Mouse (Mus musculus) neural tube, embryonic 13.5 days (tissue): ENCODE data around the gene Fcna. TPM values are rescaled to one million over a fixed set of nuclear protein-coding genes. Genes with fewer than 3 reads are reported as not detected.

Source experiments
- ATAC-seq: fragments of 200-750 bp; cut with Nextera tagmentation; 2 replicates; pipeline ENCODE4 v1.8.0; 2017; ENCODE audit warnings: low read depth, mild to moderate bottlenecking, moderate TSS enrichment, moderate library complexity
- H3K27ac ChIP-seq: fragments of 300-500 bp; sonication (generic); replicated peaks from 2 replicates; pipeline ENCODE4 v1.5.1; 2015; ENCODE audit warnings: moderate library complexity, mild to moderate bottlenecking, inconsistent platforms
- H3K27me3 ChIP-seq: fragments of 300-500 bp; sonication (generic); 2 replicates; pipeline ENCODE4 v1.6.1; 2015; ENCODE audit warnings: mild to moderate bottlenecking, inconsistent platforms
- H3K36me3 ChIP-seq: fragments of 300-500 bp; sonication (generic); 2 replicates; pipeline ENCODE4 v1.6.1; 2015; ENCODE audit warnings: mild to moderate bottlenecking, inconsistent platforms
- H3K4me1 ChIP-seq: fragments of 300-500 bp; sonication (generic); replicated peaks from 2 replicates; pipeline ENCODE4 v1.6.1; 2015; ENCODE audit warnings: inconsistent platforms
- H3K4me2 ChIP-seq: fragments of 300-500 bp; sonication (generic); 2 replicates; pipeline ENCODE4 v1.6.1; 2015; ENCODE audit warnings: inconsistent platforms, mild to moderate bottlenecking, moderate library complexity
- H3K4me3 ChIP-seq: fragments of 300-500 bp; sonication (generic); 2 replicates; pipeline ENCODE4 v1.5.1; 2015; ENCODE audit warnings: mild to moderate bottlenecking, inconsistent platforms
- H3K9ac ChIP-seq: fragments of 300-500 bp; sonication (generic); 2 replicates; pipeline ENCODE4 v1.6.1; 2015; ENCODE audit warnings: moderate library complexity, mild to moderate bottlenecking, inconsistent platforms
- H3K9me3 ChIP-seq: fragments of 300-500 bp; sonication (generic); 2 replicates; pipeline ENCODE4 v1.6.1; 2016; ENCODE audit warnings: inconsistent platforms
- WGBS: fragments of 180-500 bp; shearing (Covaris S2); methylation state at CpG from one replicate; pipeline ENCODE4 v1.1.7; 2015; 5-methylcytosine and 5-hydroxymethylcytosine counted together
- polyA plus RNA-seq: library from polyadenylated mRNA; unstranded; fragments of >200 nt; fragmentation: Nextera tagmentation; extraction: Ambion mirVana; gene quantifications from 2 replicates; pipeline ENCODE4 v1.2.1, GENCODE M21; 2015

Gene Fcna
- 2.7 and 3.1 TPM in 2 replicates for polyA plus RNA-seq

- ATAC-seq = no peak
- 80% methylated on average over 6 of the region's 6 CpGs for WGBS
- H3K27me3 ChIP-seq = no peaks in the 10 kb centered on the region
Measured at GRCm38 (mm10) chr2:25627811-25628210, at the start of gene Fcna. TSS of gene Fcna (minus strand) at chr2:25628030.

GRCm38 (mm10) chr2:25676486-25676885 lies 48.7 kb upstream of the Fcna start, which contains the start of gene Lcn6:
TSS of gene Lcn6 (plus strand) at chr2:25676786.
- Histone ChIP-seq H3K4me3 (no peak within 1 kb of the TSS), H3K4me1 (no peaks in the 10 kb centered on the region), H3K27me3 (no peaks in the 10 kb centered on the region), H3K9ac (no peak within 1 kb of the TSS), H3K9me3 (no peaks in the 10 kb centered on the region), H3K36me3 (no peaks in the 10 kb centered on the region), H3K4me2 (no peak within 1 kb of the TSS), H3K27ac (no peak within 1 kb of the TSS)
- WGBS = 91% methylated on average over 3 of the region's 3 CpGs
- ATAC-seq = no peak

More at GRCm38 (mm10) chr2:25627811-25628210, at the start of gene Fcna:
- Histone ChIP-seq H3K4me2 (no peak within 1 kb of the TSS), H3K4me3 (no peak within 1 kb of the TSS), H3K27ac (no peak within 1 kb of the TSS), H3K4me1 (no peaks in the 10 kb centered on the region), H3K9me3 (no peaks in the 10 kb centered on the region), H3K9ac (no peak within 1 kb of the TSS), H3K36me3 (no peaks in the 10 kb centered on the region)

- no peak overlapping the region for H3K4me3 ChIP-seq
- WGBS = 76% methylated on average over 1 of the region's 1 CpGs
- no peak for ATAC-seq
- H3K4me2 ChIP-seq = no peak overlapping the region
- no peaks in the 10 kb centered on the region for H3K9me3 ChIP-seq
- no peak overlapping the region for H3K9ac ChIP-seq
- H3K27ac ChIP-seq = no peak overlapping the region
- H3K27me3 ChIP-seq = no peaks in the 10 kb centered on the region
- no peaks in the 10 kb centered on the region for H3K36me3 ChIP-seq
- H3K4me1 ChIP-seq = no peaks in the 10 kb centered on the region
Measured at GRCm38 (mm10) chr2:25666516-25666915, 38.7 kb upstream of the Fcna start.

DNA sequence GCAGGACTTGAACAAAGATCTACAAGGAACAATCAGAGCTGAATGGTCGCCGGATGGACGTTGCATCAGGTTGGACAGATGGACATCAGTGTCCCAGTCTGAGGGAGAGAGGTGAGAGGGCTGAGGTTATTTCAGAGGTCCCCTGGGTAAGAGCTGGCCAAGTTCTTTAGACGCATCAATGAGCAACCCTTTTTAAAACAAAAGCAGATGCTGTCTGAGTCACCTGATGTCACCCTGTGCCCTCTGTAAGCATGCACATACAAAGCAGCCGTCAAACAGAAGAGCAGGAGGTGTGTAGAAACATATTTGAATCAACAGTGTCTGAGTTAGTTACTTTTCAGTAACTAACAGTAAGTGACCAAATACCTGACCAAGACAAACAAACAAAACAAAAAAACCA lies 36.3 kb upstream of the Fcna start:
- H3K36me3 ChIP-seq = no peaks in the 10 kb centered on the region
- no peaks in the 10 kb centered on the region for H3K4me1 ChIP-seq
- no peak for ATAC-seq
- H3K4me3 ChIP-seq = no peak overlapping the region
- H3K4me2 ChIP-seq = no peak overlapping the region
- no peak overlapping the region for H3K27ac ChIP-seq
- H3K9ac ChIP-seq = no peak overlapping the region
- WGBS = 93% methylated on average over 5 of the region's 5 CpGs
- no peaks in the 10 kb centered on the region for H3K9me3 ChIP-seq
- H3K27me3 ChIP-seq = no peaks in the 10 kb centered on the region

DNA sequence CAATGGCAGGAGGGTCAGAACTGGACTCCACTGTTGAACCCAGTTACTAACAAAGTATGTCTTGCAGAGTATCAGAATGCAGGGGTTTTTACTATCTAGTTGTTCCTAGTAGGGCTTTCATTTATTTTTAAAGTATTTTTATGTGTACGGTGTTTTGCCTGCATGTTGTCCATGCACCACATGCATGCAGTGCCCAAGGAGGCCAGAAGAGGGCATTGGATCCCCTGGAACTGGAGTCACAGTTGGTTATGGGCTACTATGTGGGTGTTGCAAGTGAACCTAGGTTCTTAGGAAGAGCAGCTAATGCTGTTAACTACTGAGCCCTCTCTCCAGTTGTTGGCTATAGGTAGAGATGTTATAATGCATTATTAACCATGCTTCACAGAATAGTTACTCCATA lies 35.7 kb upstream of the Fcna start:
- no peaks in the 10 kb centered on the region for H3K36me3 ChIP-seq
- H3K9ac ChIP-seq = no peak overlapping the region
- no peaks in the 10 kb centered on the region for H3K27me3 ChIP-seq
- no peak overlapping the region for H3K4me3 ChIP-seq
- no peaks in the 10 kb centered on the region for H3K4me1 ChIP-seq
- H3K9me3 ChIP-seq = no peaks in the 10 kb centered on the region
- H3K27ac ChIP-seq = no peak overlapping the region
- ATAC-seq = no peak
- 70% methylated on average over 1 of the region's 1 CpGs for WGBS
- H3K4me2 ChIP-seq = no peak overlapping the region

DNA sequence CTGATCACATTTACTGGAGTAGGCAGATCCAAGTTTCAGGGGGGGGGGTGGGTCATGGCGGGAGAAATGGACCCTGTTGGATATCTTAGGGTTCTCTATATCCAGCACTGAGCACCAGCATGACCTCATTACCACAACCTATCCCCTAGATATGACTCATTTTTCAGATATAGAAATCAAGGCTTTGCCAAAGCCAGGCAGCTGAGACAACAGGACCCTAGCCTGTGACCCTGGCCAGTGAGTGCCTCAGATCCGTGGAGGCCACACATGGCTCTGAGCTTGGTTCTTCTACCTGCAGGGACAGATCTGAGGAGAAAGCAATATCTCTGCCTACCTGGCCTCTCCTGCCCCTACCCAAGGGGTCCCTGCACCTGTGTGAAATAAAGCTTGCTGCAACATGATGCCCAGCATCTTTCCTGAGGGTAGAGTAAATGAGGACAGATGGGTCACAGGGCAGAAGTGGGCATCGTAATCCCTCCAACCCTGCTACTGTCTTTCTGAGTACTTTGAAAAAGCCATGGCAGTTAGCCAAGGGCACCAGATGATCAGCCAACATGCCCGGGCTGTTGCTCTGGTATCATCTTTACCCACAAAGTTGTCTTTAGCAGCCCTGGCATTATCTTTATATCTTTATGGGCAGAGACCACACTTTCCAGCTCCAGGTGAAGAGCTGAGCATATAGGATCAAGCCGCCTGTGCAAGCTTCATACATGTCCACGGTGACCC lies 33.6 kb upstream of the Fcna start:
- no peak overlapping the region for H3K9ac ChIP-seq
- ATAC-seq = no peak
- no peak overlapping the region for H3K27ac ChIP-seq
- H3K4me2 ChIP-seq = no peak overlapping the region
- H3K9me3 ChIP-seq = no peaks in the 10 kb centered on the region
- H3K4me1 ChIP-seq = no peaks in the 10 kb centered on the region
- no peak overlapping the region for H3K4me3 ChIP-seq
- WGBS = 85% methylated on average over 6 of the region's 6 CpGs
- no peaks in the 10 kb centered on the region for H3K36me3 ChIP-seq
- H3K27me3 ChIP-seq = no peaks in the 10 kb centered on the region

DNA sequence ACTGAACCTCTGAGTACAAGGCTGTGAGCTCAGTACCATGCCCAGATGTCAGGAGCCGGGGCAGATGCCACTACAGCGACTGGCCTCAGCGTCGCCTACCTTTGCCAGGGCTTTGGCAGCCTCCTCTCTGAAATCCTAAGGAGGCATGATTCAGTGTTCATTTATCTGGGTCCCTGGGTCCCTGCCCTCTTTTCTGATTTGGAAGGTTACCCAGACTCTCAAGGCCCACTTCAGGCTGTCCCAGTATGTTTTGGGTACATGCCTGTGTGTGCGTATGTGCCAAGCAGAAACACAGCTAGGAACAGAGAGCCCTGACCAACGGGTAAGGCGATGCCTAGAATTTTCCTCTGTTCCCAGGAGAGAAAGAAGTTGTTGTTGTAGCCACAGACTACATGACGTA lies 32.4 kb upstream of the Fcna start:
- H3K9ac ChIP-seq = no peak overlapping the region
- no peaks in the 10 kb centered on the region for H3K9me3 ChIP-seq
- H3K4me3 ChIP-seq = no peak overlapping the region
- H3K4me1 ChIP-seq = no peaks in the 10 kb centered on the region
- ATAC-seq = no peak
- no peak overlapping the region for H3K27ac ChIP-seq
- 83% methylated on average over 8 of the region's 8 CpGs for WGBS
- H3K27me3 ChIP-seq = no peaks in the 10 kb centered on the region
- no peak overlapping the region for H3K4me2 ChIP-seq
- no peaks in the 10 kb centered on the region for H3K36me3 ChIP-seq

DNA sequence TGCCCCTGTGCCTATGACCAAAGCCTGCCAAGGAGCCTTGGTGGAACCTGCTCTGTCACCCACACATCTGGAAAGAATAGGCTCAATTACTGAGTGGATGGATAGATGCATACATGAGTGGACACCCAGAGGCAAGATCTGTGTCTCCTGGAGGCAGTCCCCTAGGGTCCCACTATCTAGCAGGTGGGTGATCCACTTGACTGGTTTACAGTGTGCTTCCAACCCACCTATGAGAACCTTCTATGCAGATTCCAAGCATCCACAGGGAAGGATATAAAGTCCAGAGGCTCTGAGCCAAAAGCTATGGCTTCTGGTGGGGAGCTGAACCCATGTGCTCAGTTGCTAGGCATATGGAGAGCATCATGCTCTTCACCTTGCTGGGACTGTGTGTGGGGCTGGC lies 29.8 kb upstream of the Fcna start, which contains the start of gene Lcn5:
Gene Lcn5, plus strand, starts transcription at position 301 of the 400 bp plus-strand sequence.
- ATAC-seq = no peak
- Histone ChIP-seq H3K4me2 (no peak within 1 kb of the TSS), H3K27ac (no peak within 1 kb of the TSS), H3K36me3 (no peaks in the 10 kb centered on the region), H3K4me3 (no peak within 1 kb of the TSS), H3K4me1 (no peaks in the 10 kb centered on the region), H3K9me3 (no peaks in the 10 kb centered on the region), H3K27me3 (no peaks in the 10 kb centered on the region), H3K9ac (no peak within 1 kb of the TSS)

DNA sequence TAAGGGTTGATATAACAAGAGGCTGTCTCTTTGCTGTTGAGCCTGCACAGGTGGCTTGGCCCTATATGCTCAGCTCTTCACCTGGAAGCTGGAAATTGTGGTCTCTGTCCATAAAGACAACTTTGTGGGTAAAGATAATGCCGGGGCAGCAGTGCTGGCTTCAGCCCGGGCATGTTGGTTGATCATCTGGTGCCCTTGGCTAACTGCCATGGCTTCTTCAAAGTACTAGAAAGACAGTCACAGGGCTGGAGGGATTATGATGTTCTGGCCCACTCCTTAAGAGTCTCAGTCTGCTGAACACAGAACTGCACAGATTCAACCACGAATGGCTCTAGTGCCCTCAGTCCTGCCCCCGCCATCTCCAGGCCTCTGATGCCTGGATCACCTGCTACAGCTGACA lies 29.4 kb upstream of the Fcna start:
- no peak for ATAC-seq
- WGBS = 80% methylated on average over 4 of the region's 4 CpGs

GRCm38 (mm10) chr2:25656691-25657090 lies 28.9 kb upstream of the Fcna start:
- no peak for ATAC-seq
- Histone ChIP-seq H3K9me3 (no peaks in the 10 kb centered on the region), H3K36me3 (no peaks in the 10 kb centered on the region), H3K4me3 (no peak overlapping the region), H3K4me2 (no peak overlapping the region), H3K27me3 (no peaks in the 10 kb centered on the region), H3K9ac (no peak overlapping the region), H3K27ac (no peak overlapping the region), H3K4me1 (no peaks in the 10 kb centered on the region)
- 91% methylated on average over 4 of the region's 4 CpGs for WGBS

More for the DNA sequence above, 29.4 kb upstream of the Fcna start:
- no peaks in the 10 kb centered on the region for H3K27me3 ChIP-seq
- H3K27ac ChIP-seq = no peak overlapping the region
- no peaks in the 10 kb centered on the region for H3K4me1 ChIP-seq
- no peak overlapping the region for H3K9ac ChIP-seq
- H3K4me2 ChIP-seq = no peak overlapping the region
- H3K9me3 ChIP-seq = no peaks in the 10 kb centered on the region
- H3K4me3 ChIP-seq = no peak overlapping the region
- H3K36me3 ChIP-seq = no peaks in the 10 kb centered on the region

- H3K4me1 ChIP-seq = no peaks in the 10 kb centered on the region
- H3K4me2 ChIP-seq = no peak overlapping the region
- H3K27ac ChIP-seq = no peak overlapping the region
- no peak overlapping the region for H3K9ac ChIP-seq
- no peaks in the 10 kb centered on the region for H3K9me3 ChIP-seq
- no peak overlapping the region for H3K4me3 ChIP-seq
- no peak for ATAC-seq
- H3K36me3 ChIP-seq = no peaks in the 10 kb centered on the region
- H3K27me3 ChIP-seq = no peaks in the 10 kb centered on the region
- 69% methylated on average over 1 of the region's 1 CpGs for WGBS
Measured at GRCm38 (mm10) chr2:25654502-25654901, 26.7 kb upstream of the Fcna start.

GRCm38 (mm10) chr2:25652902-25653301 lies 25.1 kb upstream of the Fcna start, which contains the start of gene Lcn8:
TSS of gene Lcn8 (plus strand) at chr2:25653120.
- WGBS = 80% methylated on average over 2 of the region's 2 CpGs
- no peak within 1 kb of the TSS for H3K27ac ChIP-seq
- H3K36me3 ChIP-seq = no peaks in the 10 kb centered on the region
- no peaks in the 10 kb centered on the region for H3K9me3 ChIP-seq
- H3K4me1 ChIP-seq = no peaks in the 10 kb centered on the region
- H3K9ac ChIP-seq = no peak within 1 kb of the TSS
- no peak for ATAC-seq
- H3K27me3 ChIP-seq = no peaks in the 10 kb centered on the region
- H3K4me3 ChIP-seq = no peak within 1 kb of the TSS
- no peak within 1 kb of the TSS for H3K4me2 ChIP-seq

GRCm38 (mm10) chr2:25639890-25640289 lies 12.1 kb upstream of the Fcna start:
- Histone ChIP-seq H3K27me3 (no peaks in the 10 kb centered on the region), H3K4me2 (no peak overlapping the region), H3K27ac (no peak overlapping the region), H3K9me3 (no peaks in the 10 kb centered on the region), H3K9ac (no peak overlapping the region), H3K4me3 (no peak overlapping the region), H3K36me3 (no peaks in the 10 kb centered on the region), H3K4me1 (no peaks in the 10 kb centered on the region)
- WGBS = 13% methylated on average over 6 of the region's 6 CpGs
- no peak for ATAC-seq
